Mouse (Mus musculus) liver, embryonic 14.5 days (tissue): ENCODE results near the gene Pim1. TPM values are rescaled to one million over a fixed set of nuclear protein-coding genes. Genes with fewer than 3 reads are reported as not detected.
A peak's percentile ranks its signal among the peaks of the same experiment; 100 is the strongest.

ENCODE experiments used
- ATAC-seq: fragments of 200-750 bp; cut with Nextera tagmentation; 2 replicates; pipeline ENCODE4 v1.8.0; 2017; ENCODE audit warnings: moderate number of reproducible peaks, mild to moderate bottlenecking, moderate library complexity; ENCODE audit not compliant: insufficient read depth
- DNase-seq, 3 experiments: peaks; one replicate each; pipeline ENCODE4 v3.0.0-alpha.2; 2012 to 2013; ENCODE audit warnings: low read depth in 3 of 3, low spot score in 3 of 3
- H3K27ac ChIP-seq: fragments of 300-500 bp; sonication (generic); 2 replicates; pipeline ENCODE4 v1.5.1; 2014; ENCODE audit warnings: moderate library complexity, mild to moderate bottlenecking, control low read depth, inconsistent platforms
- H3K27me3 ChIP-seq: fragments of 300-500 bp; sonication (generic); 2 replicates; pipeline ENCODE4 v1.6.1; 2014; ENCODE audit warnings: mild to moderate bottlenecking, low read length, moderate library complexity; ENCODE audit not compliant: control insufficient read depth, insufficient read depth
- H3K36me3 ChIP-seq: fragments of 300-500 bp; sonication (generic); replicated peaks from 2 replicates; pipeline ENCODE4 v1.6.1; 2014; ENCODE audit warnings: low read depth; ENCODE audit not compliant: control insufficient read depth, insufficient read depth
- H3K4me1 ChIP-seq, 2 experiments: fragments of 200-500 bp in 1 of 2; fragments of 300-500 bp in 1 of 2; sonication (generic) in 1 of 2; replicated peaks; 2 replicates each; pipeline ENCODE4 v1.6.1; 2012 to 2014; ENCODE audit warnings: antibody characterized with exemption in 1 of 2, inconsistent platforms in 1 of 2, low read length in 1 of 2; ENCODE audit not compliant: control insufficient read depth in 2 of 2, insufficient read depth in 2 of 2
- H3K4me2 ChIP-seq: fragments of 300-500 bp; sonication (generic); 2 replicates; pipeline ENCODE4 v1.6.1; 2014; ENCODE audit warnings: low read depth, mild to moderate bottlenecking, control low read depth, moderate library complexity
- H3K4me3 ChIP-seq, 2 experiments: fragments of 200-500 bp in 1 of 2; fragments of 300-500 bp in 1 of 2; sonication (generic) in 1 of 2; 2 replicates each; pipeline ENCODE4 v1.5.1; 2012 to 2014; ENCODE audit warnings: low read depth in 2 of 2, low read length in 2 of 2, mild to moderate bottlenecking in 2 of 2, control low read depth in 1 of 2, inconsistent platforms in 1 of 2, moderate library complexity in 1 of 2; ENCODE audit not compliant: insufficient read depth in 1 of 2
- H3K9ac ChIP-seq: fragments of 300-500 bp; sonication (generic); replicated peaks from 2 replicates; pipeline ENCODE4 v1.6.1; 2014; ENCODE audit warnings: mild to moderate bottlenecking, control low read depth, moderate library complexity
- H3K9me3 ChIP-seq: fragments of 300-500 bp; sonication (generic); 2 replicates; pipeline ENCODE4 v1.6.1; 2016; ENCODE audit warnings: low read length, mixed read lengths; ENCODE audit not compliant: control insufficient read depth
- CTCF ChIP-seq: IDR thresholded peaks from 2 replicates; pipeline ENCODE4 v1.5.1; 2016; ENCODE audit warnings: antibody characterized with exemption, low read depth, control low read depth
- EP300 ChIP-seq: IDR thresholded peaks from 2 replicates; pipeline ENCODE4 v1.6.1; 2016; ENCODE audit warnings: antibody characterized with exemption, low read depth
- WGBS: fragments of 180-500 bp; shearing (Covaris S2); extraction: QIAGEN DNeasy Blood & Tissue Kit; methylation state at CpG from one replicate; pipeline ENCODE4 v1.1.7; 2014; ENCODE audit not compliant: insufficient replicate concordance; 5-methylcytosine and 5-hydroxymethylcytosine counted together
- polyA plus RNA-seq, 2 experiments: library from polyadenylated mRNA; depleted of rRNA in 1 of 2; stranded (reverse) in 1 of 2; unstranded in 1 of 2; fragments of >200 nt; fragmentation: Nextera tagmentation in 1 of 2; extraction: Ambion mirVana in 1 of 2; gene quantifications; 2 replicates each; pipeline versions ENCODE4 v1.2.1 to v1.2.3; 2012 to 2014

Pim1 gene
- polyA plus RNA-seq, 2 experiments, result 61.4 to 69.9 TPM

DNA sequence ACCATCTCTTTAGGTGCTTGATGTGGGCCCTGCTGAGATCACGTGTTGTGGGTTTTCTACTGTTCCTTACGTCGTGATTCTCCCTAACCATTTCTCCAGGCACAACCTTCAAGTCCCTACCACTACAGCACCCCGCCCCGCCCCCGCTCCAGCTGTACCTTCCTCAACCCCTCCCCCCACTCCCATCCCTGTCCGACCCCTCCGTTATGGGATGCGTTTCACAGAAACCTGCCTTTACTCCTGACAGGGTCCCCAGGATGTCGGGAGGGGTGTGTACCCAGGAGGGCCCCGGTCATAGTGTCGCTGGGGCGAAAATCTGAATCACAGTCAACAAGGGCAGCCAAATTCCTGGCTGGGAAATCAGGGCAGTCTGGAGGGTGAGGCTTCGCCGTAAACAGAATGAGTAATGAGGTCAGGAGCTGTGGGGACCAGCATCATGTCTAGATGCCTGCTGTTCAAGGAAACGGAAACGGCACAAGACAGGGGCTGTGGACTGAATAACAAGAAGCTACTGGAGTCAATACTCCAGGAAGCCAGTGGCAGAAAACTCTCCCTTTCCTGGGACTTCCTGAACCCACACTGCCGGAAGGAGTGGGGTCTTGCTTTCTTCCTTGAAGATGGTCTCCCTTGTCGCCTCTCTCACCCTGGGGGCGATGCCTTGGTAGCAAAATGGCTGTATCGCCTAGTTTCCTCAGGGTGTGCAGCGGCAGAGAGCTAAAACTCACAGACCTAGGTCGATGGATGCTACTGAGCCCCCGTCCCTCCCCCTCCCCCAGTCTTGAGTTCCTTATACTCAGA, 31.0 kb upstream of the Pim1 start:
- Histone ChIP-seq H3K27me3 (peaks cover 63% of the 10 kb centered on the region), H3K9ac (no peak overlapping the region), H3K36me3 (no peaks in the 10 kb centered on the region), H3K4me1 (peaks cover 0 to 20% of the 10 kb centered on the region in 2 experiments; a peak in 2 of 4 replicates), H3K9me3 (no peaks in the 10 kb centered on the region), H3K4me2 (peak overlapping the region; percentile 4; the same call in 1 of the 2 replicates), H3K27ac (no peak overlapping the region), H3K4me3 (no peak overlapping the region; a peak in 1 of 4 replicates)
- TF ChIP-seq CTCF, result no peak
- no peak for TF ChIP-seq EP300
- ATAC-seq (no peak), DNase-seq (no peak)
- WGBS, result 4% methylated on average over 24 of the region's 24 CpGs

DNA sequence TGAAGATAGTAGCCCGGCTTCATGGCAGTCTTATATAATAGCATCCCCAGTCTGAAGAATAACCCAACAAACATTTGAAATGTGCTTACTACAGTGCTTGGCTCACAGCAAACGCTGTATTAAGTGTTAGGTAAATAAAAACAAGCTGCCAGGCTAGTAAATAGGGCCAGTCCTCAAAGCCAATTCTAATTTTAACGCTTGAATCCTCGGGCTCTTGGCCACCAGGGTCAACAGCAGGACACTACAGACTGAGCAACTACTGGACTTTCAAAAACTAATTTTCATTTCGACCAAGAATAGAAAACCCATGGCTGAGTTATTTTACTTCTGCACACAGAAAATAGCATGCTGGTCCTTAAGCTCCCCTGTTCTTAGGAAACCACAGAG, 30.4 kb upstream of the Pim1 start:
- no peak overlapping the region for H3K9ac ChIP-seq
- no peaks in the 10 kb centered on the region for H3K9me3 ChIP-seq
- no peak overlapping the region for H3K4me2 ChIP-seq
- DNase-seq, result no peak
- ATAC-seq, result no peak
- peaks cover 0 to 20% of the 10 kb centered on the region in 2 experiments; a peak in 2 of 4 replicates for H3K4me1 ChIP-seq
- TF ChIP-seq CTCF, result no peak
- H3K27me3 ChIP-seq, result peaks cover 69% of the 10 kb centered on the region
- no peak overlapping the region for H3K4me3 ChIP-seq
- H3K36me3 ChIP-seq, result no peaks in the 10 kb centered on the region
- no peak overlapping the region for H3K27ac ChIP-seq
- WGBS, result 28% methylated on average over 5 of the region's 5 CpGs

DNA sequence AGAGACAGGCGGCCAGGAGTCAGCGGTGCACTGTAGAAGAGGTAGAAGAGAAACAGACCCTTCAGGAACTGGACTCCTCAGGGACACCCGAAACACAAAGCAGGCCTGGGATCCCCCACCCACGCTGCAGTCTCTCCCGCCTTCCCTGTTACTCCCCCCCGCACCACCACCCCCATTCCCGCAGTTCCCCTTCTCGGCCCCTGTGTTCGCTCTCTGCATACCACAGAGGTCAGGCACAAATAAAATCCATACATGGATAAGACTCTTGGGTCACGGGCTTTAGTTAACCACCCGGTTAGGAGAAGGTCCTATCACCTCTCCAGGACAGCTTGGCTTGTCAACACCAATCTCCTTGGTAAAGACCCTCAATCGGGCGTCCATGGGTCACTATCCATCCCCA, 26.9 kb upstream of the Pim1 start:
- Histone ChIP-seq H3K4me1 (peaks cover 0 to 28% of the 10 kb centered on the region in 2 experiments; a peak in 3 of 4 replicates), H3K27ac (no peak overlapping the region)

DNA sequence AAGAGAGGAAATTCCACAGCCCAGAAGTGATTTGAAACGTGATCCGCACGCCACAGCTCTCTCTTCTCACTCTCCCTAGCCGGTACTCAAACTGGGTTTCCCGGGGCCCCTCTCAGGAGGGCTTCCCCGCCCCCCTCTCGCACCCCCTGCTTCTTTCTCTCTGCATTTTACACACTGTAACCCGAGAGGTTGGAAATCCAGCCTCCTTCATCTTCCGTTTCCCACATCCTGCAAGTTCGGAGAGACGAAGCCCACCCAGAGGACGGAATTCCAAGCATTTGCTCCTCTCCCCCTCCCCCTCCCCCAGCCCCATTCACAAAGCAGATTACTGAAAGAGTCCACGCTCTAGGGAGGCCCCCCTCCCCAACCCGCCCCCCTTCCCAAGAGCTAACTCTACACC, 26.5 kb upstream of the Pim1 start:
- peak overlapping the region; percentile 30; the same call in 1 of the 2 replicates for H3K4me2 ChIP-seq
- no peak for TF ChIP-seq CTCF
- TF ChIP-seq EP300, result no peak
- peaks cover 0 to 25% of the 10 kb centered on the region in 2 experiments; a peak in 3 of 4 replicates for H3K4me1 ChIP-seq
- peaks cover 94% of the 10 kb centered on the region for H3K27me3 ChIP-seq
- ATAC-seq (no peak), DNase-seq (no peak)
- 7% methylated on average over 14 of the region's 14 CpGs for WGBS
- H3K9me3 ChIP-seq, result no peaks in the 10 kb centered on the region
- no peak overlapping the region for H3K4me3 ChIP-seq
- H3K27ac ChIP-seq, result no peak overlapping the region
- no peak overlapping the region for H3K9ac ChIP-seq
- no peaks in the 10 kb centered on the region for H3K36me3 ChIP-seq

More for the DNA sequence above, 26.9 kb upstream of the Pim1 start:
- Histone ChIP-seq H3K9ac (no peak overlapping the region; the same call in 1 of the 2 replicates), H3K4me3 (no peak overlapping the region), H3K27me3 (peaks cover 93% of the 10 kb centered on the region), H3K36me3 (no peaks in the 10 kb centered on the region), H3K4me2 (no peak overlapping the region), H3K9me3 (no peaks in the 10 kb centered on the region)
- no peak for TF ChIP-seq EP300
- no peak for TF ChIP-seq CTCF
- no peak for ATAC-seq
- 11% methylated on average over 13 of the region's 13 CpGs for WGBS
- no peak for DNase-seq

DNA sequence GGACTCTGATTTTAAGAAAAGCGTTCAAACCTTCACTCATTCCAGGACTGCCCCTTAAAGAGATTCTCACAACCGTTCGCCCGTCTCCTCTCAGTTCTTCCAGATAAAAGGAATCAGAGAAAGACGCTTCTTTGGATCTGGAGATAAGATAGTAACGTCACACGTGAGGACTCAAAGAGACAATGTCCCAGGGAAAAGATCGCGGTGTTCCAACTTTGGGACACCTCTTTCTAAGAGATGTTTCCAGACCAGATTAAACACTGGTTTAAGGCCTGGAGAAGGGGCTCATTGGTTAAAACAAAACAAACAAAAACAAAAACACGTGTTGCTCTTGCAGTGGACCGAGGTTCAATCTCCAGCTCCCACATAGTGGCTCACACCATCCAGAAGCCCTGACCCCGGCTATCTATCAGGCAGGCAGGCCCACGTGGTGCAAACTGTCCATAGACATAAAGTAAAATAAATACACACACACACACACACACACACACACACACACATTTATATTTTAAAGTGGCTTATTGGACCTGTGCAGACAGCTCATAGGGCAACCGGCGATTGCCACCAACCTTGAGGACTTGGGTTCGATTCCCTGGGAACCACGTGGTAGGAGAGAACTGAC, 25.9 kb upstream of the Pim1 start:
- Histone ChIP-seq H3K4me1 (peaks cover 0 to 24% of the 10 kb centered on the region in 2 experiments), H3K36me3 (no peaks in the 10 kb centered on the region), H3K4me3 (no peak overlapping the region), H3K9ac (no peak overlapping the region), H3K27ac (no peak overlapping the region), H3K9me3 (no peaks in the 10 kb centered on the region), H3K4me2 (peak overlapping the region; percentile 32; the same call in 1 of the 2 replicates), H3K27me3 (peaks cover 92% of the 10 kb centered on the region)
- DNase-seq (no peak), ATAC-seq (no peak)
- WGBS, result 18% methylated on average over 17 of the region's 17 CpGs
- no peak for TF ChIP-seq CTCF
- no peak for TF ChIP-seq EP300
